Mouse (Mus musculus): ENCODE data around the gene St3gal3. TPM values are rescaled to one million over a fixed set of nuclear protein-coding genes. Genes with fewer than 3 reads are reported as not detected.

Gene St3gal3
- polyA plus RNA-seq, 1 experiment from 2014 or later = 6.6 TPM

- H3K4me1 ChIP-seq = peaks cover 42% of the 10 kb centered on the region
- 0 out of 2 replicates have a peak, but pooled peaks cover 3% of the 10 kb centered on the region for H3K36me3 ChIP-seq
- 82% methylated on average over 16 of the region's 16 CpGs for WGBS
- H3K27me3 ChIP-seq (ENCODE audit: insufficient read depth, poor library complexity, severe bottlenecking) = no peaks in the 10 kb centered on the region
- H3K9me3 ChIP-seq = no peaks in the 10 kb centered on the region
- no peak overlapping the region for H3K4me3 ChIP-seq
- DNase-seq (ENCODE audit: low spot score) = no peak
- no peak overlapping the region for H3K27ac ChIP-seq
Observed at GRCm38 (mm10) chr4:118017021-118017805, 117.5 kb downstream of the St3gal3 start.

DNA sequence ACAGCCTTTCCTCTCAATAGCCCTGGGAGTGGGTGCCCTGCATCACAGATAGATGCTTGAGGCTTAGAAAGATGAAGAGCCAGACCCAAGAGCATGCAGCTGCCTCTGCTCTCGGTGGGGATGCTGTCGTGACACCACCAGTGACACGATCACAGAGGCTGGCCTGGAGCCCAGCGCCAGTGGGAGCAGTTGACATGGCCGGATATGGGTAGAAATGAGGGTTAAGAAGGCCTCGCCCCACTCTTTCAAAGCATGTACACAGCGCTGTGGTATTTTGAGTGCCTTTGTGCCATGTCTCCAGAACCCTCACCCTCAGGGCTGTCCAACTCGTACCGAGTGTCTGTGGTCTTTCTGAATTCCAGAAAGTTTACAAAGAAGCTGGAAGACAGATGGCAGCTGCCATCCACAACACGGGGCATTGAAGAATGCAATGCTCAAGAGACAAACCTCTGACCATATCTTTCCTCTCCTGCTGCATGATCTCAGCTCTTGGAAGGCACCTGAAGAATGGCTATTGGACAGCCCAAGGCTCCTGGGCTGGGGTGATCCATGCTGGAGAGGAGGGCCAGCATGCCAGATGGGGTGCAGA, 118.3 kb downstream of the St3gal3 start:
- Histone ChIP-seq H3K27ac (0 out of 2 replicates have a peak overlapping the region, but pooled peaks have one; percentile 17), H3K27me3 (ENCODE audit: insufficient read depth, poor library complexity, severe bottlenecking) (no peaks in the 10 kb centered on the region), H3K9me3 (no peaks in the 10 kb centered on the region), H3K4me1 (peaks cover 42% of the 10 kb centered on the region), H3K4me3 (no peak overlapping the region), H3K36me3 (0 out of 2 replicates have a peak, but pooled peaks cover 3% of the 10 kb centered on the region)
- DNase-seq (ENCODE audit: low spot score) = no peak
- 77% methylated on average over 10 of the region's 10 CpGs for WGBS

DNA sequence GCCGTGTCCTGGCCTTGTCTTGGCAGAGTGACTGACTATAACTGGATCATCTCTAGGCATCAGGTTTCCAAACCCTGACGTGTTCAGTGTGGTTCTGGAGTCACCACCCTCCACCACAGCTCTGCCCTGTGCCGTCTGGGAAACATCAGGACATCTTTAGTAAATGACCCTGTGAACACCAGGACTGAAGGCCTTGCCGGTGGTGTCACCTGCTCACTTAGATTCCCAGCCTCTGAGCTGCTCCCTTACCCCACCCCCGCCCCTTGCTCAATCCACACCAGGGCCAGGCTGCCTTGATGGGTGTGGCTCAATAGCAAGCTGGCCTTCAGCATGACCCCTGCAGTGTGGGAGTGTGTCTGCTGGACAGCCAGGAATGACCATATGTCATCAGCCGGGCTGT, 119.1 kb downstream of the St3gal3 start:
- DNase-seq (ENCODE audit: low spot score) = no peak
- Histone ChIP-seq H3K27ac (peak overlapping the region; percentile 44; the same call in 1 of the 2 replicates), H3K36me3 (0 out of 2 replicates have a peak, but pooled peaks cover 3% of the 10 kb centered on the region), H3K9me3 (no peaks in the 10 kb centered on the region), H3K4me1 (peaks cover 42% of the 10 kb centered on the region), H3K4me3 (no peak overlapping the region), H3K27me3 (ENCODE audit: insufficient read depth, poor library complexity, severe bottlenecking) (no peaks in the 10 kb centered on the region)
- WGBS = 28% methylated on average over 6 of the region's 6 CpGs

DNA sequence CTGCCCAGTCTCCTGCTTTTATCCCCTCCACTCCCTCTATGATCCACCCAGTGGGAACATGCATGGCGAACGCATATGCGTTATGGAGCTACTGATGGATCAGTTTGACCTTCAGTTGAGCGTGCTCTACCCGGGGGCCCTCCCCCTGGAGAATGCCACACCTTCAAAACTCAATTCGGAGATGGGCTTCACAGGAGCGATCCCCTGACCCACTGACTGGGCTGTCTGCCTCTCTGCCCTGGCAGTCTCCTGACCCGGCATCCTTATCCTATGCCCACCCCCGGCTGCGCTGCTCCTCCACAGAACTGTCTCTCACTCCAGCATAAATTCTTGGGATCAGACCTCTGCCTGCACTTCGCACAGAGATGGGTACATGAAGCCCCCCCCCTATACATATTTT, 119.6 kb downstream of the St3gal3 start:
- Histone ChIP-seq H3K27me3 (ENCODE audit: insufficient read depth, poor library complexity, severe bottlenecking) (no peaks in the 10 kb centered on the region), H3K4me1 (peaks cover 47% of the 10 kb centered on the region), H3K36me3 (0 out of 2 replicates have a peak, but pooled peaks cover 3% of the 10 kb centered on the region), H3K9me3 (no peaks in the 10 kb centered on the region), H3K27ac (peak overlapping the region; percentile 44; the same call in 1 of the 2 replicates), H3K4me3 (no peak overlapping the region)
- DNase-seq (ENCODE audit: low spot score) = no peak
- 89% methylated on average over 11 of the region's 11 CpGs for WGBS

GRCm38 (mm10) chr4:118010661-118011173, 124.0 kb downstream of the St3gal3 start:
- 74% methylated on average over 9 of the region's 9 CpGs for WGBS
- Histone ChIP-seq H3K36me3 (0 out of 2 replicates have a peak, but pooled peaks cover 3% of the 10 kb centered on the region), H3K4me1 (peaks cover 31% of the 10 kb centered on the region), H3K27ac (no peak overlapping the region), H3K4me3 (no peak overlapping the region), H3K27me3 (ENCODE audit: insufficient read depth, poor library complexity, severe bottlenecking) (no peaks in the 10 kb centered on the region), H3K9me3 (no peaks in the 10 kb centered on the region)
- peak; percentile 70 for DNase-seq (ENCODE audit: low spot score)

DNA sequence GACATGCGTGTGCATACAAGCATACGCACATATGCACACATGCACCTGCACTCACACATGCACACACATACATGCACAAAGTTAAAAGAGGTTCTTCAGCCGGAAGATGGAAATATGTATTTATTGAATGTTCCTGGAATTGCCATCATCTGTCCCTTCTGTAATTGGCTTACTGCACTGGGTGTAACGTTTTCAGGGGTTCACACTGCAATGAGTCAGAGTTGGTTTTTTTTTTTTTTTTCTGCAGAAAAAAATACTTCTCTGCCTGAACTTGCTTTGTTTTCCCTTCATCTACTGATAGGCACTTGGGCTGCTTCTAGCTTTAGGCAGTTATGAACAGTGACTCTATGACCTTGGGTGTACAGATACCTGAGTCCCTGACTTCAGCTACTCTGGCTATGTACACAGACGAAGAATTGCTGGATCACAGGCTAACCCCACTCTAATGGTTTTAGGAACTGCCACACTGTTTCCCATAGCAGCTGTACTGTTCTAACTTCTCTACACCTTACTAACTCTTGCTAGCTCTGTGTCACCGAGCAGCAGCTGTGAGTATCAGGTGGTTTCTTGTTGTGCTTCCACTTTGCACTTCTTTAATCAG, 126.2 kb downstream of the St3gal3 start:
- Histone ChIP-seq H3K36me3 (no peaks in the 10 kb centered on the region), H3K4me3 (no peak overlapping the region), H3K27ac (no peak overlapping the region), H3K9me3 (no peaks in the 10 kb centered on the region), H3K4me1 (peaks cover 17% of the 10 kb centered on the region), H3K27me3 (ENCODE audit: insufficient read depth, poor library complexity, severe bottlenecking) (no peaks in the 10 kb centered on the region)
- WGBS = 75% methylated on average over 6 of the region's 6 CpGs
- no peak for DNase-seq (ENCODE audit: low spot score)

DNA sequence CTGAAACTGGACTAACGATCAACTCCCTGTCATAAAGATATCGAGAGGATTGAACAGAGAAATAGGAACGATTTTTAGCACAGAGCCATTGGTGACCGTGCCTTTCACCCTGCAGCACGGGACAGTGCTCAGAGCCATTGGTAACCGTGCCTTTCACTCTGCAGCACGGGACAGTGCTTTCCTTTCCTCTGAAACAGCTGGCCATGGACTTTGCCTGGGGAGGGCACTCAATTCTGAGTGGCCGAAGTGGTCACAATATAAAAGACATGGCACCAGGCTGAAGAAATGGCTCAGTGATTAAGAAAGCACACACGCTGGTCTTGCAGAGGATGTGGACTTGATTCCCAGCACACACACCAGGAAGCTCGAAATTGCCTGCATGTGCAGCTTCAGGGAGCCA, 133.4 kb downstream of the St3gal3 start:
- no peaks in the 10 kb centered on the region for H3K9me3 ChIP-seq
- no peak for DNase-seq (ENCODE audit: low spot score)
- 87% methylated on average over 10 of the region's 10 CpGs for WGBS
- H3K27me3 ChIP-seq (ENCODE audit: insufficient read depth, poor library complexity, severe bottlenecking) = no peaks in the 10 kb centered on the region
- no peak overlapping the region for H3K4me3 ChIP-seq
- peaks cover 44% of the 10 kb centered on the region for H3K4me1 ChIP-seq
- no peak overlapping the region for H3K27ac ChIP-seq
- no peaks in the 10 kb centered on the region for H3K36me3 ChIP-seq

GRCm38 (mm10) chr4:118000605-118001208, 134.0 kb downstream of the St3gal3 start:
- Histone ChIP-seq H3K27ac (peak overlapping the region; percentile 72), H3K36me3 (no peaks in the 10 kb centered on the region), H3K9me3 (no peaks in the 10 kb centered on the region), H3K4me1 (peaks cover 49% of the 10 kb centered on the region), H3K27me3 (ENCODE audit: insufficient read depth, poor library complexity, severe bottlenecking) (no peaks in the 10 kb centered on the region), H3K4me3 (no peak overlapping the region)
- no peak for DNase-seq (ENCODE audit: low spot score)
- WGBS = 54% methylated on average over 10 of the region's 10 CpGs

- peaks cover 49% of the 10 kb centered on the region for H3K4me1 ChIP-seq
- no peaks in the 10 kb centered on the region for H3K36me3 ChIP-seq
- no peak for DNase-seq (ENCODE audit: low spot score)
- 43% methylated on average over 7 of the region's 7 CpGs for WGBS
- H3K27me3 ChIP-seq (ENCODE audit: insufficient read depth, poor library complexity, severe bottlenecking) = no peaks in the 10 kb centered on the region
- no peaks in the 10 kb centered on the region for H3K9me3 ChIP-seq
- peak overlapping the region; percentile 72 for H3K27ac ChIP-seq
- no peak overlapping the region for H3K4me3 ChIP-seq
Observed at GRCm38 (mm10) chr4:117999951-118000350, 134.8 kb downstream of the St3gal3 start.

GRCm38 (mm10) chr4:117997381-117998269, 137.1 kb downstream of the St3gal3 start:
- 9% methylated on average over 20 of the region's 20 CpGs for WGBS
- H3K4me3 ChIP-seq = peak overlapping the region; percentile 40
- peak overlapping the region; percentile 53; the same call in 1 of the 2 replicates for H3K27ac ChIP-seq
- no peaks in the 10 kb centered on the region for H3K27me3 ChIP-seq (ENCODE audit: insufficient read depth, poor library complexity, severe bottlenecking)
- no peaks in the 10 kb centered on the region for H3K9me3 ChIP-seq
- H3K4me1 ChIP-seq = peaks cover 49% of the 10 kb centered on the region
- H3K36me3 ChIP-seq = no peaks in the 10 kb centered on the region
- DNase-seq (ENCODE audit: low spot score) = no peak

DNA sequence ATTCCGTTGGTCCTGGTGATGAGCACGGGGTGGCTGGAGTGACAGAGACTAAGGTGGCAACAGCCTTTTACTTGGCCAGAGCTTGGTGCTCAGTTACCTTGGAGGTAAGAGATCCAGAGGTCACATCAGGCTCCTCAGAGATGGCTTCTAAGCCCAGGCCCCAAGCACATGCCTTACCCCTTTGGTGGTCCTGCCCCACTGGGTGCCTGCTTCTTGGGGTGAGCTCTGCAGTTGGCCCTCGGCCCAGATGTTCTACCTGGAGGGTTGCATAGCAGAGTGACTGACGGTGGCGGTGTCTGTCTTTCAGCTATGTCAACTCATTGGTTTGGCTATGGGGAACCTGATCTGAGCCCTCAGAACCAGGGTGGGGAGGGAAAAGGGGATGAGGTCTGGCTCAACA, 138.0 kb downstream of the St3gal3 start:
- Histone ChIP-seq H3K27me3 (ENCODE audit: insufficient read depth, poor library complexity, severe bottlenecking) (no peaks in the 10 kb centered on the region), H3K4me1 (peaks cover 49% of the 10 kb centered on the region), H3K9me3 (no peaks in the 10 kb centered on the region), H3K27ac (no peak overlapping the region), H3K4me3 (no peak overlapping the region), H3K36me3 (no peaks in the 10 kb centered on the region)
- no peak for DNase-seq (ENCODE audit: low spot score)
- WGBS = 73% methylated on average over 5 of the region's 5 CpGs

- H3K27me3 ChIP-seq (ENCODE audit: insufficient read depth, poor library complexity, severe bottlenecking) = no peaks in the 10 kb centered on the region
- no peaks in the 10 kb centered on the region for H3K9me3 ChIP-seq
- peaks cover 43% of the 10 kb centered on the region for H3K4me1 ChIP-seq
- WGBS = 91% methylated on average over 1 of the region's 1 CpGs
- no peak overlapping the region for H3K4me3 ChIP-seq
- H3K36me3 ChIP-seq = no peaks in the 10 kb centered on the region
- DNase-seq (ENCODE audit: low spot score) = no peak
- H3K27ac ChIP-seq = no peak overlapping the region
Observed at GRCm38 (mm10) chr4:117995461-117995860, 139.3 kb downstream of the St3gal3 start.
